Mouse (Mus musculus): ENCODE measurements around the gene Adcyap1r1. TPM values are rescaled to one million over a fixed set of nuclear protein-coding genes. Genes with fewer than 3 reads are reported as not detected.

Gene Adcyap1r1
- total RNA-seq, 2 experiments from 2014 or later, result 137 to 142 TPM

DNA sequence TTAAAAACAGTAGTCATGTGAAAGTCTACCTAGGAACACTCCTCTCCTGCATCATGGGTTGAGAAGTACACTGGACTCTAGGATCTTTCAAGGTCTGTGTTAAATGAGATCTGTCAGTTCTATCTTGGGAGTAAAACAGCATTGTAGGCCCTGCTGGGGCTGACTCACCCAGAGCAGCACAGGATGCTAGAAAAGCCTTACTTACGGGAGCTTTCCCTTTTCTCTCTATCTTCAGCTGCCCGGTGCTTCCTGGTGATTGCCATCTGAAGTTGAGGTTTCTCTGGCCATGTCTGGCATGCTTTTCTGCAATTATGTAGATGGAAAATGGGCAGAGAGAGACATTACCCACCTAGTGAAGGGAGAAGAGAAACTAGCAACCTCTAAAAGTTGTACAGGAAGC is 84.7 kb downstream of the Adcyap1r1 start:
- intact Hi-C loops (cut with DNase I), result loop anchor here (5.0 kb wide), 2 partner anchors 141 to 266 kb away; no protein-coding TSS in a partner anchor
- no peak for DNase-seq (ENCODE audit: extremely low spot score in 1 of 2, low spot score in 2 of 2)

- DNase-seq (ENCODE audit: extremely low spot score in 1 of 2, low spot score in 2 of 2), result peak in 1 of 2 experiments; percentile 53
- intact Hi-C loops (cut with DNase I), result loop anchor here (5.0 kb wide), 2 partner anchors 138 to 263 kb away; no protein-coding TSS in a partner anchor
Measured at GRCm38 (mm10) chr6:55539196-55539595, 87.4 kb downstream of the Adcyap1r1 start.

- intact Hi-C loops (cut with DNase I), result loop anchor here (5.0 kb wide), 1 partner anchor 405 kb away; no protein-coding TSS in a partner anchor
- DNase-seq (ENCODE audit: extremely low spot score in 1 of 2, low spot score in 2 of 2), result no peak
Measured at GRCm38 (mm10) chr6:55542359-55542758, 90.6 kb downstream of the Adcyap1r1 start.

DNA sequence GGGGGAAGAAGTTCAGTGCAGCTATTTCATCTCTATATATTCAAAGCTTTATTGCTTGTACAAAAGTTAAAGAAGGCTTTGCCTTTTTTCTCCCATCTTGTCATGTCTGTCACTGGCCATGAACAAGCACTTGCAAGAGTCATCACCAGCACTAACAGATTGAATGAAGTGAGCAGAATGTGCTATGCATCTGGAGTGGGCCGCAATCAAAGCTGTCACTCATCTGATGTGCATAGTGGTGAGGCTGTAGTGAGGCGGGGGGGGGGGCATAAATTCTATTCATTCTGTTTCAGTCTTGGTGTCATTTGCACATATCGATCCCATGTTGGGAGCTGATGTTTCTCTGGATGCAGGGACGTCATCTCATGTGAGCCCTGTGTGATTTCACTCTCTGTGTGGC is 91.6 kb downstream of the Adcyap1r1 start:
- no peak for DNase-seq (ENCODE audit: extremely low spot score in 1 of 2, low spot score in 2 of 2)
- intact Hi-C loops (cut with DNase I), result loop anchor here (5.0 kb wide), 1 partner anchor 404 kb away; no protein-coding TSS in a partner anchor

DNA sequence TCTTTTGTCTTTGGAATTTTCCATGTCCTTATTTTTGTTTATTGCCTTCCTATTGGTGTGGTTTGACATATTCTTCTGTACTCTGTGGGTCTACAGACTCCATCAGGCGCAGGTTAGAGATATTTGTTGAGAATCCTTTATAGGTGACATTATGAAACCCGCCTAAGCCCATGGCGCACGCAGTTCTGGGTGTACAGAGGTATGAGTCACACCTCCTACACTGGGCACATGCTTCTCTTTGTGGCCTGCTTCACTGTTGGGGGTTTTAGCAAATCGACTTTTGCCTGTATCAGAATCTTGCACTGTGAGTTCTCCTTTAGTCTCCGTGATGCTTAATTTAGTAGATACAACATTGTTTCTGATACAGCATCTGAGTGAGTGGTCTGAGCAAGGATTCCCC is 97.4 kb downstream of the Adcyap1r1 start:
- intact Hi-C loops (cut with DNase I), result no loop called here
- no peak for DNase-seq (ENCODE audit: extremely low spot score in 1 of 2, low spot score in 2 of 2)

GRCm38 (mm10) chr6:55550926-55551325 is 99.1 kb downstream of the Adcyap1r1 start:
- intact Hi-C loops (cut with DNase I), result no loop called here
- DNase-seq (ENCODE audit: extremely low spot score in 1 of 2, low spot score in 2 of 2), result peak; percentile 34 to 61

Small RNA genes lying within 50 kb of the gene (microRNA-seq; reads per million reads assigned to microRNA genes)
- not detected for gene Gm44352

Other genes with a start within 250 kb of the Adcyap1r1 start
- gene Mindy4, start 248.6 kb upstream of the Adcyap1r1 start, total RNA-seq (2021), result 10 to 100 TPM; 11.7 to 12.2 TPM
- 1 to 10 TPM in 1 of 2 experiments, under 1 TPM in 1; 0.84 to 1.3 TPM for gene Aqp1, start 115.5 kb upstream of the Adcyap1r1 start, total RNA-seq (2021)
- gene Ghrhr, start 75.7 kb upstream of the Adcyap1r1 start, total RNA-seq (2021), result not detected
- 100 to 1,000 TPM in 1 of 2 experiments, 10 to 100 TPM in 1; 78.3 to 107 TPM for gene Neurod6, start 229.3 kb downstream of the Adcyap1r1 start, total RNA-seq (2021)